Mouse (Mus musculus): ENCODE measurements at regions not wholly inside any gene's neighbourhood (a gene's known extent, or its start where the extent isn't known, plus 50 kb on each side); places are given as distances from the start of the nearest gene placed in this dataset.

DNA sequence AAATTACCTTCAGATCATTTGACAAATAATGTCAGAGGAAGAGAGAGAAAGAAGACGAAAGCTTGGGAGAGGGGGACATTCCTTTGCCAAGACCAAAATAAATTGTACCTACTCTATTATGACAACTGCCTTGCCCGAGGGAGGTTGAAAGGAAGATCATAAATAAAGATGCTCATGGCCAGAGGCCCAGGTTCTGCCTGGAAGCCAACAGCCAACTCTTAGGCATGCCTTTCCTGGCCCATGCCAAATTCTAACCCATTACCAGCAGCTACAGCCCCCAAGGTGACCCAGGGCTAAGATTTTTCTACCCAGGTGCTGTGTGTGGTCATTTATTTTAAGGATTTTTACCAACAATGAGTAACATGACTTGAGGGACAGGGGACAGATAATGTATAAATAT lies 54.9 kb downstream of the Cbln1 start:
- 82% methylated on average over 2 of the region's 2 CpGs for WGBS
- Histone ChIP-seq H3K9ac (ENCODE audit: low read length) (no peak overlapping the region), H3K4me3 (ENCODE audit: control insufficient read depth in 1 of 2, insufficient read depth in 1 of 2, low read depth in 1 of 2, low read length in 2 of 2) (no peak overlapping the region), H3K27ac (replicated peaks in 1 of 2; ENCODE audit: control insufficient read depth in 1 of 2, insufficient read depth in 1 of 2, low read depth in 2 of 2, low read length in 2 of 2) (no peak overlapping the region), H3K4me2 (ENCODE audit: low read length) (no peak overlapping the region), H3K36me3 (ENCODE audit: control insufficient read depth, insufficient read depth, low read length) (no peaks in the 10 kb centered on the region), H3K27me3 (ENCODE audit: control insufficient read depth, insufficient read depth, low read length) (no peaks in the 10 kb centered on the region), H3K4me1 (ENCODE audit: control insufficient read depth in 2 of 2, insufficient read depth in 2 of 2, low read length in 2 of 2) (no peaks in the 10 kb centered on the region), H3K9me3 (ENCODE audit: control insufficient read depth, low read length) (no peaks in the 10 kb centered on the region)
- ATAC-seq (ENCODE audit: insufficient number of reproducible peaks, insufficient read depth, low FRiP score, low read depth): no peak

DNA sequence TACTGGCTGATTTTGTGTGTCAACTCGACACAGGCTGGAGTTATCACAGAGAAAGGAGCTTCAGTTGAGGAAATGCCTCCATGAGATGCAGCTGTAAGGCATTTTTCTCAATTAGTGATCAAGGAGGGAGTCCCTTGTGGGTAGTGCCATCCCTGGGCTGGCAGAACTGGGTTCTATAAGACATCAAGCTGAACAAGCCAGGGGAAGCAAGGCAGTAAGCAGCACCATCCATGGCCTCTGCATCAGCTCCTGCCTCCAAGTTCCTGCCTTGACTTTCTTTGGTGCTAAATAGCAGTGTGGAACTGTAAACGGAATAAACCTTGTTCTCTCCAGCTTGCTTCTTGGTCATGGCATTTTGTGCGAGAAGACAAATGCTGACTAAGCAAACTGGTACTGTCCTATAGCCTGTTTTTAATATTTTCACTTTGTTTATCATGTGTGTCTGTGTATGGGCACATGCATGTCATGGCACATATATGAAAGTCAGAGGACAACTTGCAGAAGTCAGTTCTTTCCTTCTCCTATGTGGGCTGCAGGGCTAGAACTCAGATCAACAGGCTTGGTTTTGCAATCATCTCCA lies 57.3 kb downstream of the Cbln1 start:
- no peak for ATAC-seq (ENCODE audit: insufficient number of reproducible peaks, insufficient read depth, low FRiP score, low read depth)
- no peak overlapping the region for H3K9ac ChIP-seq (ENCODE audit: low read length)
- H3K36me3 ChIP-seq (ENCODE audit: control insufficient read depth, insufficient read depth, low read length): no peaks in the 10 kb centered on the region
- H3K27me3 ChIP-seq (ENCODE audit: control insufficient read depth, insufficient read depth, low read length): no peaks in the 10 kb centered on the region
- 67% methylated on average over 3 of the region's 3 CpGs for WGBS
- H3K4me1 ChIP-seq (ENCODE audit: control insufficient read depth in 2 of 2, insufficient read depth in 2 of 2, low read length in 2 of 2): no peaks in the 10 kb centered on the region
- H3K27ac ChIP-seq (replicated peaks in 1 of 2; ENCODE audit: control insufficient read depth in 1 of 2, insufficient read depth in 1 of 2, low read depth in 2 of 2, low read length in 2 of 2): no peak overlapping the region
- no peaks in the 10 kb centered on the region for H3K9me3 ChIP-seq (ENCODE audit: control insufficient read depth, low read length)
- no peak overlapping the region for H3K4me3 ChIP-seq (ENCODE audit: control insufficient read depth in 1 of 2, insufficient read depth in 1 of 2, low read depth in 1 of 2, low read length in 2 of 2)
- H3K4me2 ChIP-seq (ENCODE audit: low read length): no peak overlapping the region

GRCm38 (mm10) chr8:87389016-87389415 lies 83.4 kb downstream of the Cbln1 start:
- Histone ChIP-seq H3K4me1 (ENCODE audit: control insufficient read depth in 2 of 2, insufficient read depth in 2 of 2, low read length in 2 of 2) (no peaks in the 10 kb centered on the region), H3K27me3 (ENCODE audit: control insufficient read depth, insufficient read depth, low read length) (no peaks in the 10 kb centered on the region), H3K9ac (ENCODE audit: low read length) (no peak overlapping the region), H3K4me2 (ENCODE audit: low read length) (no peak overlapping the region), H3K4me3 (ENCODE audit: control insufficient read depth in 1 of 2, insufficient read depth in 1 of 2, low read depth in 1 of 2, low read length in 2 of 2) (no peak overlapping the region), H3K27ac (replicated peaks in 1 of 2; ENCODE audit: control insufficient read depth in 1 of 2, insufficient read depth in 1 of 2, low read depth in 2 of 2, low read length in 2 of 2) (no peak overlapping the region), H3K36me3 (ENCODE audit: control insufficient read depth, insufficient read depth, low read length) (no peaks in the 10 kb centered on the region), H3K9me3 (ENCODE audit: control insufficient read depth, low read length) (no peaks in the 10 kb centered on the region)
- no peak for ATAC-seq (ENCODE audit: insufficient number of reproducible peaks, insufficient read depth, low FRiP score, low read depth)
- 68% methylated on average over 2 of the region's 2 CpGs for WGBS

- no peaks in the 10 kb centered on the region for H3K36me3 ChIP-seq (ENCODE audit: control insufficient read depth, insufficient read depth, low read length)
- no peaks in the 10 kb centered on the region for H3K27me3 ChIP-seq (ENCODE audit: control insufficient read depth, insufficient read depth, low read length)
- no peak overlapping the region for H3K9ac ChIP-seq (ENCODE audit: low read length)
- WGBS: 75% methylated on average over 12 of the region's 12 CpGs
- H3K4me2 ChIP-seq (ENCODE audit: low read length): no peak overlapping the region
- no peaks in the 10 kb centered on the region for H3K4me1 ChIP-seq (ENCODE audit: control insufficient read depth in 2 of 2, insufficient read depth in 2 of 2, low read length in 2 of 2)
- no peaks in the 10 kb centered on the region for H3K9me3 ChIP-seq (ENCODE audit: control insufficient read depth, low read length)
- no peak for ATAC-seq (ENCODE audit: insufficient number of reproducible peaks, insufficient read depth, low FRiP score, low read depth)
- no peak overlapping the region for H3K4me3 ChIP-seq (ENCODE audit: control insufficient read depth in 1 of 2, insufficient read depth in 1 of 2, low read depth in 1 of 2, low read length in 2 of 2)
- no peak overlapping the region for H3K27ac ChIP-seq (replicated peaks in 1 of 2; ENCODE audit: control insufficient read depth in 1 of 2, insufficient read depth in 1 of 2, low read depth in 2 of 2, low read length in 2 of 2)
Measured at GRCm38 (mm10) chr8:87383527-87384206, 88.7 kb downstream of the Cbln1 start.

DNA sequence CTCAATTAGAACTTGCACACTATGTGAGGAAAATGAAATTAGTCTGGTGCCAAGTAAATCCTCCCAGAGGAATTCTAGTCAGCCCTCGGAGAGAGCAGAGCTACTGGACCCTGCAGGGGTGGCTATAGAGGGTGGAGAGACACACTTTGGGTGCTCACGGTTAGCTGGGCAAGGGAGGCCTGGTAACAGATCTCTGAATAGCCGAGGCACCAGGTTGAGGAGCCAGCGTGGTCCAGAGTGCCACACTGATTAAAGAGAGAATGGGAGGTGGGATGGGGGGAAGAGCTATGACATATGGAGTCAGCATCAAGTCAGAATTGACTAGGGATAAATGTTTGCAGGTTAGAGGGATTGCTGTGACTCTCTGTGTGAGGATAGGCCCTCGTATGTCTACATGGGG lies 90.1 kb downstream of the Cbln1 start:
- no peaks in the 10 kb centered on the region for H3K36me3 ChIP-seq (ENCODE audit: control insufficient read depth, insufficient read depth, low read length)
- 65% methylated on average over 5 of the region's 5 CpGs for WGBS
- H3K4me1 ChIP-seq (ENCODE audit: control insufficient read depth in 2 of 2, insufficient read depth in 2 of 2, low read length in 2 of 2): no peaks in the 10 kb centered on the region
- H3K9ac ChIP-seq (ENCODE audit: low read length): no peak overlapping the region
- no peaks in the 10 kb centered on the region for H3K27me3 ChIP-seq (ENCODE audit: control insufficient read depth, insufficient read depth, low read length)
- no peak overlapping the region for H3K27ac ChIP-seq (replicated peaks in 1 of 2; ENCODE audit: control insufficient read depth in 1 of 2, insufficient read depth in 1 of 2, low read depth in 2 of 2, low read length in 2 of 2)
- H3K4me3 ChIP-seq (ENCODE audit: control insufficient read depth in 1 of 2, insufficient read depth in 1 of 2, low read depth in 1 of 2, low read length in 2 of 2): no peak overlapping the region
- H3K4me2 ChIP-seq (ENCODE audit: low read length): no peak overlapping the region
- no peaks in the 10 kb centered on the region for H3K9me3 ChIP-seq (ENCODE audit: control insufficient read depth, low read length)
- no peak for ATAC-seq (ENCODE audit: insufficient number of reproducible peaks, insufficient read depth, low FRiP score, low read depth)

DNA sequence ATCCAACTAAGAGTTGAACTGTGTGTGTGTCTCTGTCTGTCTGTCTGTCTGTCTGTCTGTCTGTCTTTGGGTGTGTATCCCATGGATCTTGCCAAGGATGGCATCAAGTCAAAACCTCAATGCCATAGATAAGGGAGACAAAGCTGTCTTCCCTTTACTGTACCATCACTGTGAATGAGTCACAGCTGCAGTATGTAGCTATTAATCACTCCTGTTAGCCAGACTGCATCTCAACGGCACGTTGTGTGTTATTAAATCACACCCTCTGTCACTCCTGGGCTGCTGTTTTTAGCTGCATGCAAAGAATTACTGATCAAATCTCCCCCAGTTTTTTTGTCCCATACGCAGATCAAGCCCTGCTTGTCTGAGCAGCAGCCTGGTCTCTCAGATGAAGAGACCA lies 91.6 kb downstream of the Cbln1 start:
- 57% methylated on average over 3 of the region's 3 CpGs for WGBS
- H3K4me1 ChIP-seq (ENCODE audit: control insufficient read depth in 2 of 2, insufficient read depth in 2 of 2, low read length in 2 of 2): no peaks in the 10 kb centered on the region
- no peak for ATAC-seq (ENCODE audit: insufficient number of reproducible peaks, insufficient read depth, low FRiP score, low read depth)

GRCm38 (mm10) chr8:87379296-87379695 lies 93.1 kb downstream of the Cbln1 start:
- no peak overlapping the region for H3K4me2 ChIP-seq (ENCODE audit: low read length)
- ATAC-seq (ENCODE audit: insufficient number of reproducible peaks, insufficient read depth, low FRiP score, low read depth): no peak
- H3K27me3 ChIP-seq (ENCODE audit: control insufficient read depth, insufficient read depth, low read length): no peaks in the 10 kb centered on the region
- no peaks in the 10 kb centered on the region for H3K36me3 ChIP-seq (ENCODE audit: control insufficient read depth, insufficient read depth, low read length)
- no peaks in the 10 kb centered on the region for H3K4me1 ChIP-seq (ENCODE audit: control insufficient read depth in 2 of 2, insufficient read depth in 2 of 2, low read length in 2 of 2)
- no peak overlapping the region for H3K4me3 ChIP-seq (ENCODE audit: control insufficient read depth in 1 of 2, insufficient read depth in 1 of 2, low read depth in 1 of 2, low read length in 2 of 2)
- H3K27ac ChIP-seq (replicated peaks in 1 of 2; ENCODE audit: control insufficient read depth in 1 of 2, insufficient read depth in 1 of 2, low read depth in 2 of 2, low read length in 2 of 2): no peak overlapping the region
- 83% methylated on average over 8 of the region's 8 CpGs for WGBS
- no peaks in the 10 kb centered on the region for H3K9me3 ChIP-seq (ENCODE audit: control insufficient read depth, low read length)
- no peak overlapping the region for H3K9ac ChIP-seq (ENCODE audit: low read length)

More for the DNA sequence above, 91.6 kb downstream of the Cbln1 start:
- H3K27me3 ChIP-seq (ENCODE audit: control insufficient read depth, insufficient read depth, low read length): no peaks in the 10 kb centered on the region
- no peak overlapping the region for H3K9ac ChIP-seq (ENCODE audit: low read length)
- no peak overlapping the region for H3K4me3 ChIP-seq (ENCODE audit: control insufficient read depth in 1 of 2, insufficient read depth in 1 of 2, low read depth in 1 of 2, low read length in 2 of 2)
- no peaks in the 10 kb centered on the region for H3K9me3 ChIP-seq (ENCODE audit: control insufficient read depth, low read length)
- H3K36me3 ChIP-seq (ENCODE audit: control insufficient read depth, insufficient read depth, low read length): no peaks in the 10 kb centered on the region
- no peak overlapping the region for H3K4me2 ChIP-seq (ENCODE audit: low read length)
- no peak overlapping the region for H3K27ac ChIP-seq (replicated peaks in 1 of 2; ENCODE audit: control insufficient read depth in 1 of 2, insufficient read depth in 1 of 2, low read depth in 2 of 2, low read length in 2 of 2)

- H3K9ac ChIP-seq (ENCODE audit: low read length): no peak overlapping the region
- no peaks in the 10 kb centered on the region for H3K27me3 ChIP-seq (ENCODE audit: control insufficient read depth, insufficient read depth, low read length)
- WGBS: 67% methylated on average over 6 of the region's 6 CpGs
- H3K36me3 ChIP-seq (ENCODE audit: control insufficient read depth, insufficient read depth, low read length): no peaks in the 10 kb centered on the region
- H3K27ac ChIP-seq (replicated peaks in 1 of 2; ENCODE audit: control insufficient read depth in 1 of 2, insufficient read depth in 1 of 2, low read depth in 2 of 2, low read length in 2 of 2): no peak overlapping the region
- H3K4me1 ChIP-seq (ENCODE audit: control insufficient read depth in 2 of 2, insufficient read depth in 2 of 2, low read length in 2 of 2): no peaks in the 10 kb centered on the region
- no peak overlapping the region for H3K4me2 ChIP-seq (ENCODE audit: low read length)
- no peaks in the 10 kb centered on the region for H3K9me3 ChIP-seq (ENCODE audit: control insufficient read depth, low read length)
- H3K4me3 ChIP-seq (ENCODE audit: control insufficient read depth in 1 of 2, insufficient read depth in 1 of 2, low read depth in 1 of 2, low read length in 2 of 2): no peak overlapping the region
- no peak for ATAC-seq (ENCODE audit: insufficient number of reproducible peaks, insufficient read depth, low FRiP score, low read depth)
Measured at GRCm38 (mm10) chr8:87374044-87374443, 98.4 kb downstream of the Cbln1 start.

Measured in heart, embryonic 14.5 days (tissue).